ENCODE assay signal across 1 mouse cellular context in the genomic region with DNA sequence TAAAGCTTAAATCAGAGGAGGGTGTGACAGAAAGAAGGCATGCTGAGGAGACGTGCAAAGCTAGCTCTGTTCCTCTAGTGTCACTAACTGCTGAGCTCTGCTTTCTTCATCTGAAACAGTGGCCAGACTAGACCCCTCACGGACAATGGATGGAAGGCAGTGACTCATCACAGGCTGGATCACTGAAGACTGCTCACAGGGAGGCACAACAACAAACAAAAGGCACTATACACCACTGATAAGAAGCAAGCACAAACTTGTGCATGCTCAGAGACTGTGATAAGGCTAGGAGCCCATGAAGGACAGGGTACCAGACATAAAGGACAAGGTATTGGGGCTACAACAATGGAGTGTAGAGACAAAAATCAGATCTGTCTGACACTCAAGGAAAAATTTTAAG.
TF ChIP-seq lines count a peak whose summit lies in the region.

No protein-coding gene starts in this region.

TF ChIP-seq in MEL, 35 proteins besides CTCF, POLR2A, EP300 and RAD21:
- peak; percentile 48 for TF ChIP-seq GATA1 (IDR thresholded peaks at IDR 0.05; ENCODE audit: low read depth, low read length)
- no peak for TF ChIP-seq MXI1 (IDR thresholded peaks at IDR 0.05; ENCODE audit: low read depth, low read length)
- no peak for TF ChIP-seq TCF12 (IDR thresholded peaks at IDR 0.05; ENCODE audit: low read depth, low read length)
